Mouse (Mus musculus) induced T-regulatory cell, adult 2 months (primary cell): ENCODE results near the gene Cxcl13.

Source experiments
- DNase-seq: peaks from one replicate; pipeline ENCODE4 v3.0.0-alpha.2; 2012; ENCODE audit warnings: low read depth

Cxcl13 gene

GRCm38 (mm10) chr5:95991339-95992292 is 34.9 kb downstream of the Cxcl13 start:
- DNase-seq, result no peak

GRCm38 (mm10) chr5:95997276-95997675 is 40.5 kb downstream of the Cxcl13 start:
- no peak for DNase-seq

GRCm38 (mm10) chr5:96003348-96003747 is 46.6 kb downstream of the Cxcl13 start:
- no peak for DNase-seq

- DNase-seq, result no peak
Measured at GRCm38 (mm10) chr5:96008274-96008842, 51.6 kb downstream of the Cxcl13 start.

GRCm38 (mm10) chr5:96009076-96009475 is 52.3 kb downstream of the Cxcl13 start:
- DNase-seq, result no peak
